Mouse (Mus musculus) effector memory CD4-positive, alpha-beta T cell, adult 7 months (primary cell): Measurements from ENCODE around the gene Psmd6. TPM values are rescaled to one million over a fixed set of nuclear protein-coding genes. Genes with fewer than 3 reads are reported as not detected.

Experiments used
- polyA plus RNA-seq: library from polyadenylated mRNA; unstranded; fragments of 100-300 nt; shearing (Covaris generic); gene quantifications from one replicate; pipeline ENCODE4 v1.2.1, GENCODE M21; 2017

Gene Psmd6
- 88.6 TPM for polyA plus RNA-seq

GRCm38 (mm10) chr14:14120230-14121096, at the start of gene Psmd6:
Gene Psmd6, minus strand, starts transcription at chr14:14120984.

Other genes with a start within 250 kb of the Psmd6 start
- not detected for gene Gm281, start 206.5 kb downstream of the Psmd6 start, polyA plus RNA-seq
- gene Atxn7, start 159.5 kb downstream of the Psmd6 start, polyA plus RNA-seq = 38.7 TPM
- 101 TPM for gene Thoc7, start 159.1 kb downstream of the Psmd6 start, polyA plus RNA-seq
- gene Olfr720, start 65.9 kb upstream of the Psmd6 start, polyA plus RNA-seq = not detected
- gene Olfr31, start 201.8 kb upstream of the Psmd6 start, polyA plus RNA-seq = 0.10 TPM
- gene Il3ra, start 225.3 kb upstream of the Psmd6 start, polyA plus RNA-seq = 4.1 TPM